Mouse (Mus musculus) limb, embryonic 11.5 days (tissue): ENCODE data around the gene Polr3c. TPM values are rescaled to one million over a fixed set of nuclear protein-coding genes. Genes with fewer than 3 reads are reported as not detected.
A peak's percentile ranks its signal among the peaks of the same experiment; 100 is the strongest.

Experiments used
- ATAC-seq: fragments of 200-750 bp; cut with Nextera tagmentation; 2 replicates; pipeline ENCODE4 v1.8.0; 2017; ENCODE audit warnings: low read depth; ENCODE audit not compliant: insufficient number of reproducible peaks, low FRiP score, low TSS enrichment
- DNase-seq: peaks from one replicate; pipeline ENCODE4 v3.0.0-alpha.2; 2015; ENCODE audit warnings: low spot score
- H3K27ac ChIP-seq: fragments of 300-500 bp; sonication (generic); replicated peaks from 2 replicates; pipeline ENCODE4 v1.5.1; 2014; ENCODE audit warnings: low read depth, mild to moderate bottlenecking, low read length
- H3K27me3 ChIP-seq: fragments of 300-500 bp; sonication (generic); 2 replicates; pipeline ENCODE4 v1.6.1; 2014; ENCODE audit warnings: mild to moderate bottlenecking, low read length, mixed read lengths; ENCODE audit not compliant: control insufficient read depth, insufficient read depth
- H3K36me3 ChIP-seq: fragments of 300-500 bp; sonication (generic); 2 replicates; pipeline ENCODE4 v1.6.1; 2014; ENCODE audit warnings: mild to moderate bottlenecking, low read length, moderate library complexity, mixed read lengths; ENCODE audit not compliant: control insufficient read depth, insufficient read depth
- H3K4me1 ChIP-seq: fragments of 300-500 bp; sonication (generic); 2 replicates; pipeline ENCODE4 v1.6.1; 2014; ENCODE audit warnings: low read length, mixed read lengths; ENCODE audit not compliant: control insufficient read depth, insufficient read depth
- H3K4me2 ChIP-seq: fragments of 300-500 bp; sonication (generic); 2 replicates; pipeline ENCODE4 v1.6.1; 2014; ENCODE audit warnings: low read depth, mild to moderate bottlenecking, moderate library complexity; ENCODE audit not compliant: severe bottlenecking
- H3K4me3 ChIP-seq: fragments of 300-500 bp; sonication (generic); 2 replicates; pipeline ENCODE4 v1.5.1; 2014; ENCODE audit warnings: low read depth, low read length
- H3K9ac ChIP-seq: fragments of 300-500 bp; sonication (generic); 2 replicates; pipeline ENCODE4 v1.6.1; 2014; ENCODE audit warnings: mild to moderate bottlenecking, low read length
- H3K9me3 ChIP-seq: fragments of 300-500 bp; sonication (generic); 2 replicates; pipeline ENCODE4 v1.6.1; 2016; ENCODE audit warnings: low read length; ENCODE audit not compliant: control insufficient read depth
- WGBS: fragments of 180-500 bp; shearing (Covaris S2); extraction: QIAGEN DNeasy Blood & Tissue Kit; methylation state at CpG from one replicate; pipeline ENCODE4 v1.1.7; 2014; 5-methylcytosine and 5-hydroxymethylcytosine counted together
- polyA plus RNA-seq: library from polyadenylated mRNA; unstranded; fragments of >200 nt; fragmentation: Nextera tagmentation; extraction: Ambion mirVana; gene quantifications from 2 replicates; pipeline ENCODE4 v1.2.1, GENCODE M21; 2014

The Polr3c gene
- polyA plus RNA-seq, 1 experiment from 2014 or later = 38.1 TPM

DNA sequence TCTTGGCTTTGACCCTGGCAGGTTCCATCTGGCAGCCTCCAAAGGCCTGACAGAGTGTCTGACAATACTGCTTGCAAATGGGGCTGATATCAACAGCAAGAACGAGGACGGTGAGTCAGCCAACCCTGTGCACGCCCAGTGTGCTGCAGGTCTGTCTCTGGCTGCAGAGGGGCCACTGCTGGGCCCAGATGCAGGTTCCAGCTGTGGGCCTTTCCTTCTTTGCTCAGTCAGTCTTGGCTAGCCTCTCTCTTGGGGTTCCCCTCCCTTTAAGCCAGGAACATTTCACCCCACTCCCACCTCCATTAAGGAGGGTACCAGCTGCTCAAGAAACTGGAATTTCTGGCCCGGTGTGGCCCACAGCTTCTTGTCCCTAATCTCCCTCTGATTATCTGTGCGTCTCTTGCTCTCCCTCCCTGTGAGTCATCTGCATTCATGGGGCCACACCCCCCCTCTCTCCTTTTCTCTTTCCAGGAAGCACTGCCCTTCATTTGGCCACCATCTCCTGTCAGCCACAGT, 48.2 kb downstream of the Polr3c start:
- no peak overlapping the region for H3K4me2 ChIP-seq
- WGBS = 31% methylated on average over 5 of the region's 5 CpGs
- H3K4me3 ChIP-seq = no peak overlapping the region
- no peaks in the 10 kb centered on the region for H3K36me3 ChIP-seq
- peaks cover 14% of the 10 kb centered on the region for H3K27me3 ChIP-seq
- H3K9ac ChIP-seq = no peak overlapping the region
- ATAC-seq (no peak), DNase-seq (no peak)
- H3K27ac ChIP-seq = no peak overlapping the region
- H3K4me1 ChIP-seq = no peaks in the 10 kb centered on the region
- no peaks in the 10 kb centered on the region for H3K9me3 ChIP-seq

DNA sequence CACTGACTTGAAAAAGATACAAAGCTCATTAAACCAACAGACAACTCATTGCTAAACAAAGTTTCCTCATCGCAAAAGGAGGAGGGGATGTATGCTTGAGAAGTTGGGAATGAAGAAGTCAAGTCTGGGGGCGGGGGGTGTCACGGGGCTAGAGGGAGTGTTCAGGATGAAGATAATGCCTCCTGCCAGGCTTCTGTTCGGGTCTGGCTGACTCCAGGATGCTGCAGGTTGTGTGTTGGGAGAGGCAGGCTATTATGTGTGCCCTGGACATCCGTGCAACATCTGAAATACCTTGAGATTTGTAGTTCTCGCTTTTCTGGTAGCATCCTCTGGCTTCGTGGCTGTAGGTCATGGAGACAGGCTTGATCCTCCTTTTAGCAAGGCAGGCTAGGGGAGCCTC, 49.0 kb downstream of the Polr3c start:
- Histone ChIP-seq H3K27me3 (peaks cover 10% of the 10 kb centered on the region; the same call in 1 of the 2 replicates), H3K9ac (no peak overlapping the region), H3K4me3 (no peak overlapping the region), H3K4me1 (no peaks in the 10 kb centered on the region), H3K27ac (no peak overlapping the region), H3K36me3 (no peaks in the 10 kb centered on the region), H3K4me2 (no peak overlapping the region), H3K9me3 (no peaks in the 10 kb centered on the region)
- 69% methylated on average over 7 of the region's 7 CpGs for whole genome bisulfite sequencing
- DNase-seq (no peak), ATAC-seq (no peak)

DNA sequence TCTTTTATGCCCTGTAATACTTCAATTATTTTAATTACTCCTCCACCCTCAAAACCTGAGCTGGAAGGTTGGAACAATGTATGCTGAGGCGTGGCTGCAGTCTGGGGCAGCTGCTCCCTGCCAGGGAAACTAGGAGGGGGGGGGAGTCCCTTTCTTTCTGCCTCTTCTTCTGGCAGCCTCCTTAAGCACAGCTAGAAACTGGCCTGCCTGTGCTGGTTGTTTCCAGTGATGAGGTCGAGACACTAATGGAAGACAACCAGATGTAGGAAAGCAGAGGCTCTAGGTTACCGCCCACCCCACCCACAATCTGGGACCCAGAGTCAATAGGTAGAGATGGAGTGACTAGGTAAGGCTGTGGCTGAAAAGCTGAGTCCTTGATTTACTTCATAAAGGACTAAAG, 51.7 kb downstream of the Polr3c start:
- peaks cover 6% of the 10 kb centered on the region; the same call in 1 of the 2 replicates for H3K27me3 ChIP-seq
- 41% methylated on average over 3 of the region's 3 CpGs for WGBS
- H3K4me1 ChIP-seq = no peaks in the 10 kb centered on the region
- no peak overlapping the region for H3K9ac ChIP-seq
- no peak overlapping the region for H3K4me2 ChIP-seq
- no peaks in the 10 kb centered on the region for H3K9me3 ChIP-seq
- H3K36me3 ChIP-seq = no peaks in the 10 kb centered on the region
- no peak for ATAC-seq
- no peak overlapping the region for H3K4me3 ChIP-seq
- DNase-seq = no peak
- no peak overlapping the region for H3K27ac ChIP-seq

DNA sequence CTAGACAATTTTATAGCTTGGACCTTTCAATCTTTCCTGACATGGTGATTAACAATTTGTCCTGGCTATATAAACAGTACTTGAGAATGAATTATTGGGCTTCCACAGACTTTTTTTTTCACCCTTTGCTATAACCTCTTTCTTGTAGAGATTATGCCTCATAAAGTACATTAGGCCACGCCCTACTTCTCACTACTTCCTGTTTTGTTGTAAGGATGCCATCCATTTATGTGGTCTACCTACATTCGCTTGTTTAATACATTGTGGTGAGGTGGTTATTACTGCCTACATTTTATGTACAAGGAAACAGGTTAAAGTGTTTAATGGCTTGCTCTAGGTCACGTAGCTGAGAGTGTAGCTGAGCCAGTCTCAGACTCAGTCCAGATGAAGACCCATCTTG, 52.3 kb downstream of the Polr3c start:
- no peak overlapping the region for H3K4me3 ChIP-seq
- WGBS = 61% methylated on average over 3 of the region's 3 CpGs
- no peak for ATAC-seq
- no peak overlapping the region for H3K27ac ChIP-seq
- no peaks in the 10 kb centered on the region for H3K9me3 ChIP-seq
- 0 out of 2 replicates have a peak, but pooled peaks cover 2% of the 10 kb centered on the region for H3K4me1 ChIP-seq
- H3K36me3 ChIP-seq = no peaks in the 10 kb centered on the region
- no peak overlapping the region for H3K9ac ChIP-seq
- H3K4me2 ChIP-seq = no peak overlapping the region
- peaks cover 2% of the 10 kb centered on the region; the same call in 1 of the 2 replicates for H3K27me3 ChIP-seq
- DNase-seq = no peak

DNA sequence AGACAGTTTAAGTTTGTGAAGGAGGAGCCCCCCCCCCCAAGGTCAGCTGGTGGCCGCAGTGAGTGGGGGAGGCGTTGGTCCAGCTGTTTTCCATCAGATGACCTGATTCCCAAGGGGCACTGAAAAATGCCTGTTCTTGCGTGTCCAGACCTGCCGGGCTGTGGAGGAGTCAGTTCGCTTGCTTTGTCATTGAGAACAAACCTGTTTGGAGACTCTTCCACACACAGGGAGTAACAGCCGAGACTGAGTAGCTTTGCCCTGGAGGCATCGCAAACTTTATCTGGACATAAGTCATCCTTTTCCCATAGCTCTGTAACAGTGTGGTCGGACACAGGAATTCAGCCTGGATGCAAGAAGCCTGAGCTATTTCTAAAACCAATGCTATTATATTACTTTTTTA, 53.0 kb downstream of the Polr3c start:
- no peak overlapping the region for H3K9ac ChIP-seq
- DNase-seq = peak; percentile 64
- no peak overlapping the region for H3K27ac ChIP-seq
- no peak overlapping the region for H3K4me3 ChIP-seq
- peak; percentile 17; the same call in 1 of the 2 replicates for ATAC-seq
- 24% methylated on average over 8 of the region's 8 CpGs for WGBS
- H3K27me3 ChIP-seq = no peaks in the 10 kb centered on the region
- H3K9me3 ChIP-seq = no peaks in the 10 kb centered on the region
- no peaks in the 10 kb centered on the region for H3K36me3 ChIP-seq
- no peak overlapping the region for H3K4me2 ChIP-seq
- 0 out of 2 replicates have a peak, but pooled peaks cover 2% of the 10 kb centered on the region for H3K4me1 ChIP-seq

DNA sequence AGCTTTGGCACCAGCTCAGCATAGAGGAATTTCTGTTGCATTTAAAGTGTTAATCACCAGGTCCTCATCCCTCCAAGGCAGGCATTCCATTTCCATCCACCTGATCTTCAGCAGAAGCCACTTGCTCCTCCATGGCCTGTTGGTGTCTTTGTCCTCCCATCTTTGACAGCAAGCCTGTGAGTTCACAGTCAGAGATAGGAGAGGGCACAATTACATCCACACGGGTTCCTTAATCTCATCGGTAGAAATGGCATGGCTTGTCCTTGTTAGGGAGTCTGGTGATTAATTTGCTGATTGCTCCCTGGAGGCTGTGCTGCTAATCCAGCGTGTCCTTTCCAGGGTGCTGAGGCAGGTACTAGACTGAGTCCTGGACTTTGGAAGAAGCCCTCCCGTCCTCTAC, 53.9 kb downstream of the Polr3c start:
- DNase-seq (no peak), ATAC-seq (no peak)
- Histone ChIP-seq H3K9me3 (no peaks in the 10 kb centered on the region), H3K4me2 (no peak overlapping the region), H3K9ac (no peak overlapping the region), H3K36me3 (no peaks in the 10 kb centered on the region), H3K4me3 (no peak overlapping the region), H3K27me3 (no peaks in the 10 kb centered on the region), H3K4me1 (0 out of 2 replicates have a peak, but pooled peaks cover 2% of the 10 kb centered on the region), H3K27ac (no peak overlapping the region)
- 69% methylated on average over 4 of the region's 4 CpGs for WGBS

DNA sequence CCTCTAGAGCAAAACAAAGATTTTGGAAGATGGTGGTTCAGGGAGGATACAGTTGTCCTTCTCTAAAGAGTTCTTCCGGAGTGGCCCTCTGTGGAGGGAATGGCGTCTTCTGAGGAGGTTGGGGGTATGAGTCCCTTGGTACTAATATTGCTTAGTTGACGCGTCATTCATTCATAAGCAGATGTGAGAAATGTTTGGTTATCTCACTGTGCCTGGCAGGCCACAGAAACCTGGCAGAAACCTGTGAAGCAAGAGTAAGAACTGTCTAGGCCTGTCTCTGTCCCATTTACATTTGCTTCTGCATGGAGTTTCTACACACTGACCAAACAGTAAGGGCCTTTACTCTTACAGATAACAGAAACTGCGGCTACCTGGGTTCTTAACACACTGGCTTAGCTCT, 55.9 kb downstream of the Polr3c start:
- Histone ChIP-seq H3K27me3 (no peaks in the 10 kb centered on the region), H3K27ac (no peak overlapping the region), H3K4me1 (0 out of 2 replicates have a peak, but pooled peaks cover 2% of the 10 kb centered on the region), H3K4me3 (no peak overlapping the region), H3K9ac (no peak overlapping the region), H3K9me3 (no peaks in the 10 kb centered on the region), H3K36me3 (no peaks in the 10 kb centered on the region), H3K4me2 (no peak overlapping the region)
- 88% methylated on average over 5 of the region's 5 CpGs for WGBS
- ATAC-seq = no peak
- DNase-seq = no peak

DNA sequence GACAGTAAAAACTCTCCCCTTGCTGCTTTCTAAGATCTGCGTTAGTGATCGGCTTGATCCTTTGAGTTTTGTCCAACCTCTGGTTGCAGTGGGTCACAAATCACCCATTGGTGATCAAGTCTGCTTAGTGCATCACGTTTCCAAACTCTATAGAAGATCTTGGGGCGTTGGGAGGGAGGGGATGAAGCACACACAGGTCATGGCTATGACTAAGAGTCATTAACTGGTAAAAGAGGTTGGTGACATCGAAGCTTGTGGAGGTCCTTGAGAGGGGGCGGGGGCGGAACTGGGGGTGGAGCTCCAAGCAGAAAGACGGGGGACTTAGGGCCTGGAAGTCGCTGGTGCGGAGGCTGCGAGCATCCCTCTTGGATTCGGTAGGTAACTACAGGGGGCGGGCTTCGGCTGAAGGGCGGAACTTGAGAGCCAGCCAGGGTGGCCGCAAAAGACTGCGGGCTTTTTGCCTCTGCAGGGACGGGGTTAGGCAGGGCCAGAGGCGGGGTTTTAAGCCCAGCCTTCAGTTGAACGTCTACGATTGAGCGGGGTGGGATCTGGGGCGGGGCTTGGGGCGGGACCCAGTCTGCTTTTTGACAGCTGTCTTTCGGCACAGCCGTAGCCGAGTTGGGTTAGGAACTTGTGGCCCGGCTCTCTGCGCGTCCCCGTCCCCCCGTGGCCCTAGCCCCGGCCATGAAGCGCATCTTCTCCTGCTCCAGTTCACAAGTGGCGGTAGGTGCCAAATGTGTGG, 57.5 kb downstream of the Polr3c start, which contains the start of gene Ankrd35:
Gene Ankrd35 (plus strand): TSS at position 405 of the 742 bp plus-strand sequence.
- H3K9me3 ChIP-seq = no peaks in the 10 kb centered on the region
- H3K36me3 ChIP-seq = no peaks in the 10 kb centered on the region
- no peak within 1 kb of the TSS for H3K27ac ChIP-seq
- no peak within 1 kb of the TSS for H3K9ac ChIP-seq
- H3K4me1 ChIP-seq = 0 out of 2 replicates have a peak, but pooled peaks cover 2% of the 10 kb centered on the region
- H3K4me2 ChIP-seq = peak within 1 kb of the TSS; percentile 43
- WGBS = 4% methylated on average over 35 of the region's 35 CpGs
- H3K27me3 ChIP-seq = no peaks in the 10 kb centered on the region
- peak within 1 kb of the TSS; percentile 16; the same call in 1 of the 2 replicates for H3K4me3 ChIP-seq
- DNase-seq = peak; percentile 86
- ATAC-seq = peak; percentile 88
